Mouse (Mus musculus): ENCODE measurements around the gene Plek2. TPM values are rescaled to one million over a fixed set of nuclear protein-coding genes. Genes with fewer than 3 reads are reported as not detected.

Gene Plek2
- total and polyA plus RNA-seq, 3 experiments: not detected

DNA sequence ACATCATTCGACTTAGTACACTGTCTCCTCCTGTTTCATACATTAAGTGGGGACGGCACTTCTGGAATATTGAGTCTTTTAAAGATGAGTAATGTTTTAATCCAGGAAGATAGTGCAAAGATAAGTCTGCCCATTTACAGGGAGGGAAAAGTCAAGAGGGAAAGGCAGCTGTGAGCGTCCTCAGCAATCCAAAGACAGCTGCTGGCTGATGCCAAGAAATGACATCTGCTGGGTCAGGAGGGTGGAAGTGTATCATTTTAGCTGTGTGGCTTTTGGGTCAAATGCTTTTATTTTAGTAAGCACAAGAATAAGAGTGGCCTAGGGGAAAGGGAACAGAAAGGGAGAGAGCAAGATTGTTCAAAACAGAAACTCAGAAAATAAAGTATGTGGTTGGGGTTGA lies 15.3 kb upstream of the Plek2 start:
- DNase-seq (ENCODE audit: low spot score) (no peak), ATAC-seq (ENCODE audit: extremely low read depth, insufficient number of reproducible peaks, low FRiP score, poor library complexity, severe bottlenecking) (no peak)
- H3K36me3 ChIP-seq (replicated peaks): no peaks in the 10 kb centered on the region
- H3K27me3 ChIP-seq (ENCODE audit: insufficient read depth, low read length): peaks cover under 1% of the 10 kb centered on the region; the same call in 1 of the 2 replicates
- H3K4me3 ChIP-seq (ENCODE audit: low read depth, low read length): no peak overlapping the region
- TF ChIP-seq TAL1 (conservative IDR thresholded peaks at IDR 0.05; ENCODE audit: low read depth, low read length) (no peak), CTCF (IDR thresholded peaks at IDR 0.05; ENCODE audit: low read depth, low read length) (no peak), POLR2AphosphoS5 (IDR thresholded peaks at IDR 0.05; ENCODE audit: insufficient replicate concordance, low read depth, low read length) (no peak), GATA2 (IDR thresholded peaks at IDR 0.05; ENCODE audit: borderline replicate concordance, low read depth, low read length) (no peak), GATA1 (IDR thresholded peaks at IDR 0.05; ENCODE audit: borderline replicate concordance, low read length) (no peak)
- H3K4me1 ChIP-seq (ENCODE audit: insufficient read depth, low read depth, low read length): peaks cover 18% of the 10 kb centered on the region
- no peaks in the 10 kb centered on the region for H3K9me3 ChIP-seq (replicated peaks)

DNA sequence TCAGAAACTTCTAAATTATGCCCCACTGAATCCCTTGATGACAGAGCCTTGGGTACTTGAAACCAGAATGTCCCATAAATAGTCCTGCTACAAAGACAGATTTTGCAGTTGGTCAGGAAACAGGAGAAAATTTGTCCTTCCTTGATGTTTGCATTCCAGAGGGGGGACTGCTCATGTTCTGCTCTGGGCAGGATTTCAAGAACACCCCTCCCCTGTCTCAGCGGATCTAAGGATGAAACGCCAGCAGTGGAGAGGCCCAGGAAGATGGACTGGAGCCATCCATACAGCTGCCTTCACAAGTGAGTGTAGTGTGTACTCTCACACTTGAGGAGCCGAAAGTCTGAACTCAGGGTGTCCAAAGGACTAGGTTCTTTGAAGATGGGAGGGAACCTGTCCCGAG lies 14.7 kb upstream of the Plek2 start:
- Histone ChIP-seq H3K4me3 (ENCODE audit: low read depth, low read length) (no peak overlapping the region), H3K4me1 (ENCODE audit: insufficient read depth, low read depth, low read length) (peaks cover 18% of the 10 kb centered on the region), H3K9me3 (replicated peaks) (no peaks in the 10 kb centered on the region; the same call in 1 of the 2 replicates), H3K36me3 (replicated peaks) (no peaks in the 10 kb centered on the region), H3K27me3 (ENCODE audit: insufficient read depth, low read length) (no peaks in the 10 kb centered on the region)
- no peak for TF ChIP-seq GATA1 (IDR thresholded peaks at IDR 0.05; ENCODE audit: borderline replicate concordance, low read length)
- TF ChIP-seq GATA2 (IDR thresholded peaks at IDR 0.05; ENCODE audit: borderline replicate concordance, low read depth, low read length): no peak
- DNase-seq (ENCODE audit: low spot score): no peak
- no peak for ATAC-seq (ENCODE audit: extremely low read depth, insufficient number of reproducible peaks, low FRiP score, poor library complexity, severe bottlenecking)

DNA sequence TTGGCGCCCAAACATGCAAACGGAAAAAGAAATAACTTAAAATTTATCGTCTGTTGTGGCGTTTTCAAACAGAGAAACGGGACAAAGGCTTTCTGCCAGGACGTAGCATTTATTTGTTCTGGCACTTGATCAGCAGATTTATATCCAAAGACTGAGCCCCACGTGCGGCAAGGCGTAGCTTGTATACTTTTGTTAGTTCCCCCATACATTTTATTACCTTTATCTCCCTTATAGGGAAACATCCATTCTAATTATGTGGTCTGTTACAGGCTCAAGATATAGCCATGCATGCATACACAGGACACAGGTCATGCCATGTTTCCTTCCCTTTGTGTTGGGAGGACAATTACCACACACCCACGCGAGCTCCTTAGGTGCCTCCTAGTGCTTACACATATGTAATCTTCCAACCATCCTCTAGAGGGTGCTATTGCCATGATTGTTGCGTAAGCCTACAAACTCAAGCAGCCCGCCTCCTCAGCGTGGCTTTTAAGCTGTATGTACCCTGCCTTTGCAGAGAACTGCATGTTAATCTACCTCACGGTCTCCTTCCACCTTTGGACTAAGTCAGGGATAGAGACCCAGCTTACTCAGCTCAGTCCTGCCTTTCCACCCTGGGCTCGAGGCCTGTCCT lies 12.4 kb upstream of the Plek2 start:
- TF ChIP-seq POLR2AphosphoS5 (IDR thresholded peaks at IDR 0.05; ENCODE audit: insufficient replicate concordance, low read depth, low read length) (no peak), CTCF (IDR thresholded peaks at IDR 0.05; ENCODE audit: low read depth, low read length) (peak; percentile 73)
- DNase-seq (ENCODE audit: low spot score) (no peak), ATAC-seq (ENCODE audit: extremely low read depth, insufficient number of reproducible peaks, low FRiP score, poor library complexity, severe bottlenecking) (peak; percentile 24; the same call in 1 of the 2 replicates)
- H3K36me3 ChIP-seq (replicated peaks): no peaks in the 10 kb centered on the region
- H3K4me3 ChIP-seq (ENCODE audit: low read depth, low read length): no peak overlapping the region
- H3K9me3 ChIP-seq (replicated peaks): no peaks in the 10 kb centered on the region; the same call in 1 of the 2 replicates
- peaks cover 28% of the 10 kb centered on the region for H3K4me1 ChIP-seq (ENCODE audit: insufficient read depth, low read depth, low read length)
- H3K27me3 ChIP-seq (ENCODE audit: insufficient read depth, low read length): no peaks in the 10 kb centered on the region

DNA sequence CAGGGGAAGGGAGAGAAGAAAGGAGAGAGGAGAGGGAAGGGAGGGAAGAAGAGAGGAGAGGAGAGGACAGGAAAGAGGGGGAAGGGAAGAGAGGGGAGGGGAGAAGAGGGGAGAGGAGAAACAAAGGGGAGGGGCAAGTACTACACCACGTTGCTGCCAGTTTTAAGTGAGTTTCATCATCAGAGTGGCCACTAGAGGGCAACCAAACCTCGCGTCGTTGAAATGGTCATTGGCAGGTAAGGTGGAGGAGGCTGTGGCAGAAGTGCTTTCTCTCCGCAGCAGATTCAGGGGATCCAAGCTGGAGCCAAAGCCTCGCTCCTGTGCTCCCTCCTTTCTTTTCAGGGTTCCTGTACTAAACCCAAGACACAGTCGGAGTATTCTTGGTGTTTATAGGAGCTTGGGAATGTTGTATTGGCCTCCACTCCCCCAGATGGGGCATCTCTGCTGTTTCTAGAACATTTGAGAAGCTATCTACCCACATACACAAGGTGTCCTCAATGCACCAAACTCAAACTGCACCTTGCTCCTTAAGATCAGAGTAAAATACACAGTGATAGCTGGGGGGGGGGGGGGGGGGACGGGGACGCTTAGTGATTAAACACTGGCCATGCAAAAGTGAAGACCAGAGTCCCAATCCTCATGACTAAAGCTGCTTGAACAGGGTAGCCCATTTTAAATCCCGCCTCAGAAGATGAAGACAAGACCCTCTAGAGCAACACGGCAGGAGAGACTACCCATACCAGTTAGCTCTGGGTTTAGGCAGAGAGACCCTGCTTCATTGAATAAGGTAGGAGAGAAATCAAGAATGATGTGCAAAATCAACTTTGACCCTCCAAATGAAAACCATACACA lies 11.7 kb upstream of the Plek2 start:
- H3K9me3 ChIP-seq (replicated peaks): no peaks in the 10 kb centered on the region; the same call in 1 of the 2 replicates
- peak; percentile 73 for DNase-seq (ENCODE audit: low spot score)
- H3K4me1 ChIP-seq (ENCODE audit: insufficient read depth, low read depth, low read length): peaks cover 28% of the 10 kb centered on the region
- peak overlapping the region; percentile 14; the same call in 1 of the 2 replicates for H3K4me3 ChIP-seq (ENCODE audit: low read depth, low read length)
- no peaks in the 10 kb centered on the region for H3K27me3 ChIP-seq (ENCODE audit: insufficient read depth, low read length)
- ATAC-seq (ENCODE audit: extremely low read depth, insufficient number of reproducible peaks, low FRiP score, poor library complexity, severe bottlenecking): peak; percentile 69
- TF ChIP-seq GATA1 (IDR thresholded peaks at IDR 0.05; ENCODE audit: borderline replicate concordance, low read length) (no peak), CTCF (IDR thresholded peaks at IDR 0.05; ENCODE audit: low read depth, low read length) (peak; percentile 86)
- H3K36me3 ChIP-seq (replicated peaks): no peaks in the 10 kb centered on the region

DNA sequence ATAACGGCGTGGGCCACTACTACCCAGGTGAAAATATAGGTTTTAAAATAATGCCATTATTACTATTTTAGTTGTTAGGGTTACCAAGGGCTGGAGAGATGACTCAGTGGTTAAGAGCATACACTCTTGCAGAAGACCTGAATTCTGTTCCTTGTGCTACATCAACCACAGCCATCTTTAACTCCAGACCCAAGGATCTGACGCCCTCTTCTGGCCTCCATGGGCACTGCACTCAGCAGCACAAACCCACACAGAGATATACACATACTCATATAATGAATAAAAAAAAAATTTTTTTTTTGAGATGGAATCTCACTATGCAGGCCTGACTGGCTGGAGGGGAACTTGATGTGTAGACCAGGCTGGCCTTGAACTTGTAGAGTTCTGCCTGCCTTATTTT lies 9.5 kb upstream of the Plek2 start:
- no peak for ATAC-seq (ENCODE audit: extremely low read depth, insufficient number of reproducible peaks, low FRiP score, poor library complexity, severe bottlenecking)
- no peaks in the 10 kb centered on the region for H3K36me3 ChIP-seq (replicated peaks)
- no peaks in the 10 kb centered on the region for H3K27me3 ChIP-seq (ENCODE audit: insufficient read depth, low read length)
- no peaks in the 10 kb centered on the region; the same call in 1 of the 2 replicates for H3K9me3 ChIP-seq (replicated peaks)
- TF ChIP-seq GATA2 (IDR thresholded peaks at IDR 0.05; ENCODE audit: borderline replicate concordance, low read depth, low read length): no peak
- TF ChIP-seq CTCF (IDR thresholded peaks at IDR 0.05; ENCODE audit: low read depth, low read length): peak; percentile 28
- no peak for DNase-seq (ENCODE audit: low spot score)
- H3K4me1 ChIP-seq (ENCODE audit: insufficient read depth, low read depth, low read length): peaks cover 41% of the 10 kb centered on the region
- no peak overlapping the region for H3K4me3 ChIP-seq (ENCODE audit: low read depth, low read length)

DNA sequence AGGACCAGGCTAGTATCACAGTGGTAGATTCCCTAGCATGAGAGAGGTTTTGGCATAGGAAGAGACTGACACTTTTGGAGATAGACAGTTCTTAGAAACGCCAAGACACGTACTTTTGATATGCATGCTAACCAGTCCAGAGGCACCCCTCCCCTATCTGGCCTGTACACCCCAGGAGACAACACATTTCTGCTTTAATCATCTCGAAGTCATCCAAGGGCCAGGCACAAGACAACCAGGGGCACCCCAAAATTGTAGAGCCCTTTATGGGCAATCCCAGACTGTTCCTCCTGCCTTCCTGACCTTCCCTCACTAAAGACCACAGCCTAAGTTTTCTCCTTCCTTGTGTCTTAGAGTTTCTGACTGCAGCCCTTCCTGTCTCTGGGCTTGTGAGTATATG lies 8.8 kb upstream of the Plek2 start:
- Histone ChIP-seq H3K4me1 (ENCODE audit: insufficient read depth, low read depth, low read length) (peaks cover 49% of the 10 kb centered on the region), H3K4me3 (ENCODE audit: low read depth, low read length) (no peak overlapping the region), H3K27me3 (ENCODE audit: insufficient read depth, low read length) (no peaks in the 10 kb centered on the region), H3K36me3 (replicated peaks) (no peaks in the 10 kb centered on the region), H3K9me3 (replicated peaks) (no peaks in the 10 kb centered on the region; the same call in 1 of the 2 replicates)
- no peak for TF ChIP-seq GATA1 (IDR thresholded peaks at IDR 0.05; ENCODE audit: borderline replicate concordance, low read length)
- no peak for TF ChIP-seq TAL1 (conservative IDR thresholded peaks at IDR 0.05; ENCODE audit: low read depth, low read length)
- TF ChIP-seq GATA2 (IDR thresholded peaks at IDR 0.05; ENCODE audit: borderline replicate concordance, low read depth, low read length): no peak
- no peak for TF ChIP-seq CTCF (IDR thresholded peaks at IDR 0.05; ENCODE audit: low read depth, low read length)
- TF ChIP-seq POLR2AphosphoS5 (IDR thresholded peaks at IDR 0.05; ENCODE audit: insufficient replicate concordance, low read depth, low read length): no peak
- DNase-seq (ENCODE audit: low spot score) (no peak), ATAC-seq (ENCODE audit: extremely low read depth, insufficient number of reproducible peaks, low FRiP score, poor library complexity, severe bottlenecking) (no peak)
